Mouse (Mus musculus): Measurements from ENCODE around the gene Hist1h3f. TPM values are rescaled to one million over a fixed set of nuclear protein-coding genes. Genes with fewer than 3 reads are reported as not detected.

Gene Hist1h3f
- polyA plus RNA-seq, 1 experiment from 2014 or later: 0.54 TPM

- Histone ChIP-seq H3K4me3 (ENCODE audit: low read length) (peak overlapping the region; percentile 75), H3K36me3 (ENCODE audit: insufficient read depth, low read length) (no peaks in the 10 kb centered on the region), H3K9me3 (ENCODE audit: low read length) (no peaks in the 10 kb centered on the region), H3K27me3 (ENCODE audit: insufficient read depth, low read length) (no peaks in the 10 kb centered on the region), H3K9ac (replicated peaks; ENCODE audit: low read length) (peak overlapping the region; percentile 65), H3K4me1 (ENCODE audit: insufficient read depth, low read length) (peaks cover 10% of the 10 kb centered on the region), H3K27ac (ENCODE audit: low read length) (peak overlapping the region; percentile 86), H3K4me2 (replicated peaks; ENCODE audit: low read depth, low read length) (peak overlapping the region; percentile 94)
- peak; percentile 92 for ATAC-seq (ENCODE audit: low FRiP score, low TSS enrichment)
- under 1% methylated on average over 27 of the region's 27 CpGs for WGBS
These were observed 26.1 kb upstream of the Hist1h3f start for GRCm38 (mm10) chr13:23517603-23518294.

DNA sequence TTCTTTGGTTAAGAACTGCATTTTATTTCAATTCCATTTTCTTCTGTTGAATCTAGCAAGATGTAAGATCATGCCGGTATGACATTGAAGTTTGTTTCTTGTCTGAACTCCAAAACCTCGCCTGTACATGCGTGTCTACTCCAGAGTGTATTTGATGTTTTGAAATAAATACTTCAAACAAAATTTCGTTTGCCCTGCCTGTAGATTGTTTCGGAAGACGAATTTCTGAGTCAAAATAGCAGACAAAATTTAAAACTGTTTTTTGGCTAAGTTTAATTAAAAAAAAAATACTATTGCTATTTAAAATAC, 25.6 kb upstream of the Hist1h3f start:
- WGBS: under 1% methylated on average over 6 of the region's 6 CpGs
- Histone ChIP-seq H3K4me2 (replicated peaks; ENCODE audit: low read depth, low read length) (peak overlapping the region; percentile 94), H3K9ac (replicated peaks; ENCODE audit: low read length) (peak overlapping the region; percentile 56), H3K4me1 (ENCODE audit: insufficient read depth, low read length) (peaks cover 10% of the 10 kb centered on the region), H3K9me3 (ENCODE audit: low read length) (no peaks in the 10 kb centered on the region), H3K27me3 (ENCODE audit: insufficient read depth, low read length) (no peaks in the 10 kb centered on the region), H3K4me3 (ENCODE audit: low read length) (peak overlapping the region; percentile 75), H3K27ac (ENCODE audit: low read length) (0 out of 2 replicates have a peak overlapping the region, but pooled peaks have one; percentile 38), H3K36me3 (ENCODE audit: insufficient read depth, low read length) (no peaks in the 10 kb centered on the region)
- ATAC-seq (ENCODE audit: low FRiP score, low TSS enrichment): no peak

GRCm38 (mm10) chr13:23518885-23519284, 25.0 kb upstream of the Hist1h3f start:
- peaks cover 10% of the 10 kb centered on the region for H3K4me1 ChIP-seq (ENCODE audit: insufficient read depth, low read length)
- 0% methylated on average over 6 of the region's 6 CpGs for WGBS
- H3K4me3 ChIP-seq (ENCODE audit: low read length): peak overlapping the region; percentile 55
- H3K9ac ChIP-seq (replicated peaks; ENCODE audit: low read length): peak overlapping the region; percentile 58
- H3K27me3 ChIP-seq (ENCODE audit: insufficient read depth, low read length): no peaks in the 10 kb centered on the region
- H3K9me3 ChIP-seq (ENCODE audit: low read length): no peaks in the 10 kb centered on the region
- H3K27ac ChIP-seq (ENCODE audit: low read length): peak overlapping the region; percentile 72; the same call in 1 of the 2 replicates
- no peaks in the 10 kb centered on the region for H3K36me3 ChIP-seq (ENCODE audit: insufficient read depth, low read length)
- ATAC-seq (ENCODE audit: low FRiP score, low TSS enrichment): peak; percentile 47; the same call in 1 of the 2 replicates
- H3K4me2 ChIP-seq (replicated peaks; ENCODE audit: low read depth, low read length): peak overlapping the region; percentile 70

DNA sequence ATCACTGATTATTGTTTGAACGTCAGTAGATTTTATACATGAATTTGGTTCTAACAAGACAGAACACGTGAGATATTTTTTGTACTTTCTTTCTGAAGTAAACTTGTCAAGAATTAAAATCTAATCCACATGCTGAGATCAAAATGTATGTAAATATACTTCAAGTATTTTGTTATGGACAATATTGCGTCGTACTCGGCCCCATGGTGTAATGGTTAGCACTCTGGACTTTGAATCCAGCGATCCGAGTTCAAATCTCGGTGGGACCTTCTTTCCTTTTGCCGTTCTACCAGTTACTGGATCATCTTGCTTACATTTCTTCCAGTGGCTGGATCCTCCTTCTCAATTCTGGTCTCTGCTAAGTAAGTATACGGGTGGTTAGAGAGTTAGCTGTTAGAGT, 24.4 kb upstream of the Hist1h3f start:
- Histone ChIP-seq H3K36me3 (ENCODE audit: insufficient read depth, low read length) (no peaks in the 10 kb centered on the region), H3K27ac (ENCODE audit: low read length) (peak overlapping the region; percentile 72; the same call in 1 of the 2 replicates), H3K4me2 (replicated peaks; ENCODE audit: low read depth, low read length) (peak overlapping the region; percentile 70), H3K27me3 (ENCODE audit: insufficient read depth, low read length) (no peaks in the 10 kb centered on the region), H3K9me3 (ENCODE audit: low read length) (no peaks in the 10 kb centered on the region), H3K4me3 (ENCODE audit: low read length) (peak overlapping the region; percentile 55), H3K9ac (replicated peaks; ENCODE audit: low read length) (peak overlapping the region; percentile 58), H3K4me1 (ENCODE audit: insufficient read depth, low read length) (peaks cover 10% of the 10 kb centered on the region)
- WGBS: under 1% methylated on average over 10 of the region's 10 CpGs
- 0 out of 2 replicates have a peak, but pooled peaks have one; percentile 39 for ATAC-seq (ENCODE audit: low FRiP score, low TSS enrichment)

DNA sequence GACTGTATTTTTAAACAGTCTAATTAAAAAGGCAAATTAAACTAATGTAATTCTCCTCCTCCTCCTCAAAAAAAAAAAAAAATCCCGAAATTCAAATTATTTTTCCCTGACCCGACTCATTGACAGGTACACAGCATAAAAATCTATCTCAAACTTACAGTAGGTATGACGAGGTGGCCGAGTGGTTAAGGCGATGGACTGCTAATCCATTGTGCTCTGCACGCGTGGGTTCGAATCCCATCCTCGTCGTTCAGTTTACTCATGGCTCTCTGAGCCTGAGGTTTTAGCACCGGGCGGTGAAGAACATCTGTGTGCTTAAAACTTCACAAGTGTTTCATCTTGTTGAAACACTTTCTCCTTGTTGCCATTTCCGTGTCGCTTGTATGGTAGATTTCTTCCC, 22.1 kb upstream of the Hist1h3f start:
- 2% methylated on average over 14 of the region's 14 CpGs for WGBS
- no peaks in the 10 kb centered on the region for H3K36me3 ChIP-seq (ENCODE audit: insufficient read depth, low read length)
- H3K9ac ChIP-seq (replicated peaks; ENCODE audit: low read length): no peak overlapping the region
- peak overlapping the region; percentile 15 for H3K4me3 ChIP-seq (ENCODE audit: low read length)
- H3K4me2 ChIP-seq (replicated peaks; ENCODE audit: low read depth, low read length): peak overlapping the region; percentile 28
- no peaks in the 10 kb centered on the region for H3K27me3 ChIP-seq (ENCODE audit: insufficient read depth, low read length)
- H3K9me3 ChIP-seq (ENCODE audit: low read length): no peaks in the 10 kb centered on the region
- no peak for ATAC-seq (ENCODE audit: low FRiP score, low TSS enrichment)
- peaks cover 11% of the 10 kb centered on the region; the same call in 1 of the 2 replicates for H3K4me1 ChIP-seq (ENCODE audit: insufficient read depth, low read length)
- H3K27ac ChIP-seq (ENCODE audit: low read length): no peak overlapping the region

DNA sequence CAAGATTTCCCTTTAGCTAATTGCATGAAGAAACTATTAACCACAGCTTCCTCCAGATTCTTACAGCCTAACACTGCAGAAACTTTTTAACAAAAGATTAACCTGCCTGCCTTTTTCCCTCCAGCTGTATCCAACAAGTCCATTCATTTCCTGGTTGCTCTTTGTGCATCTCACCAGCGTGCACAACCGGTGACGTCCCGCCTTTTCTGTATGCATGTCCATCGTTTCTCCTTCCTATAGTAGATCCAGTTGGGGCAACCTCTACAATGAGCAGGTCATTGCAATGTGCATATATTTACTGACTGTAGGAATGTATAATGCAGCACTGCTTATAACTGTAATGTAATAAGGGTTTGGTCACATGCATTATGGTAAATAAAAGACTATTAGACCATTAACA, 19.9 kb upstream of the Hist1h3f start:
- no peak overlapping the region for H3K27ac ChIP-seq (ENCODE audit: low read length)
- no peak for ATAC-seq (ENCODE audit: low FRiP score, low TSS enrichment)
- no peaks in the 10 kb centered on the region for H3K9me3 ChIP-seq (ENCODE audit: low read length)
- no peak overlapping the region for H3K4me3 ChIP-seq (ENCODE audit: low read length)
- peaks cover 18% of the 10 kb centered on the region for H3K4me1 ChIP-seq (ENCODE audit: insufficient read depth, low read length)
- no peaks in the 10 kb centered on the region for H3K36me3 ChIP-seq (ENCODE audit: insufficient read depth, low read length)
- no peak overlapping the region for H3K4me2 ChIP-seq (replicated peaks; ENCODE audit: low read depth, low read length)
- H3K27me3 ChIP-seq (ENCODE audit: insufficient read depth, low read length): no peaks in the 10 kb centered on the region
- no peak overlapping the region for H3K9ac ChIP-seq (replicated peaks; ENCODE audit: low read length)
- WGBS: 49% methylated on average over 5 of the region's 5 CpGs

DNA sequence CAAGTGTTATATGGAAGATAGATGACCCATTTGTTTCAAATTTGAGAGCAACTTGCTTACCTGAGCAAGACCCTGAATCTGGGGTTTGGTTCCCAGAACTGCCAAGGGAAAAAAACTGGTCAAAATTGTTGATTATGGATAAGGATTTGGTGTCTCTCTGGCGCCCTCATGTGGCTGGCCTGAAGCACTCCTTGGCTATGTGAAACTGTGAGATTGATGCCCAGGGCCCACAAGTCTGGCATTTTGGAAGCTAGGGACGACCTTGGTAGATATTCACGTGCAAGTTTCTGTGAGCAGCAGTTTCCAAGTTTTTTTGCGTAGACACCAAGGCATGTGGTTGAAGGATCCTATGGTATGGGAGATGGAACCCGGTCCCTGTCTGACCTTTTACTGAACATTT, 19.2 kb upstream of the Hist1h3f start:
- H3K27me3 ChIP-seq (ENCODE audit: insufficient read depth, low read length): no peaks in the 10 kb centered on the region
- H3K27ac ChIP-seq (ENCODE audit: low read length): no peak overlapping the region
- H3K9ac ChIP-seq (replicated peaks; ENCODE audit: low read length): no peak overlapping the region
- WGBS: 10% methylated on average over 5 of the region's 5 CpGs
- H3K4me1 ChIP-seq (ENCODE audit: insufficient read depth, low read length): peaks cover 20% of the 10 kb centered on the region
- no peak overlapping the region for H3K4me3 ChIP-seq (ENCODE audit: low read length)
- no peaks in the 10 kb centered on the region for H3K36me3 ChIP-seq (ENCODE audit: insufficient read depth, low read length)
- no peaks in the 10 kb centered on the region for H3K9me3 ChIP-seq (ENCODE audit: low read length)
- no peak for ATAC-seq (ENCODE audit: low FRiP score, low TSS enrichment)
- H3K4me2 ChIP-seq (replicated peaks; ENCODE audit: low read depth, low read length): no peak overlapping the region

GRCm38 (mm10) chr13:23525901-23526300, 18.0 kb upstream of the Hist1h3f start:
- H3K9me3 ChIP-seq (ENCODE audit: low read length): no peaks in the 10 kb centered on the region
- no peaks in the 10 kb centered on the region for H3K36me3 ChIP-seq (ENCODE audit: insufficient read depth, low read length)
- H3K9ac ChIP-seq (replicated peaks; ENCODE audit: low read length): peak overlapping the region; percentile 54
- H3K4me3 ChIP-seq (ENCODE audit: low read length): peak overlapping the region; percentile 54
- 2% methylated on average over 10 of the region's 10 CpGs for WGBS
- H3K4me1 ChIP-seq (ENCODE audit: insufficient read depth, low read length): peaks cover 15% of the 10 kb centered on the region
- no peak overlapping the region for H3K27ac ChIP-seq (ENCODE audit: low read length)
- peak overlapping the region; percentile 55 for H3K4me2 ChIP-seq (replicated peaks; ENCODE audit: low read depth, low read length)
- ATAC-seq (ENCODE audit: low FRiP score, low TSS enrichment): no peak
- no peaks in the 10 kb centered on the region for H3K27me3 ChIP-seq (ENCODE audit: insufficient read depth, low read length)

DNA sequence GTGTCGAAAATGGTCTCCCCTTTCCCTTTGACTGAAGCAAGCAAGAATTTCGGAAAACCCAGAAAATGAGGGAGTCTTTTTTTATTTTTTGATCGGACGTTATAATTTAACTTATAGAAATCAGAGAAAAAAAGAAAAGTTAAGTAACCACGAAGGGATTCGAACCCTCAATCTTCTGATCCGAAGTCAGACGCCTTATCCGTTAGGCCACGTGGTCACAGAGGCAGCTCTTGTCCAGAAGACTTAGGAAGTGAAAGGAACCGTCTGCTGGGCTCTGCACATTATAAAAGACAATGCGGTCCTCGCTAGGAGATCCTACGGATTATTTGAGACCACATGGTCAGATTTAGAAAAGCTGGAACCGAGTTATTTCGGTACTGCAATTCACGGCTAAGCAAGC, 17.5 kb upstream of the Hist1h3f start:
- Histone ChIP-seq H3K9me3 (ENCODE audit: low read length) (no peaks in the 10 kb centered on the region), H3K27me3 (ENCODE audit: insufficient read depth, low read length) (no peaks in the 10 kb centered on the region), H3K4me3 (ENCODE audit: low read length) (peak overlapping the region; percentile 54), H3K4me1 (ENCODE audit: insufficient read depth, low read length) (peaks cover 15% of the 10 kb centered on the region), H3K27ac (ENCODE audit: low read length) (peak overlapping the region; percentile 28; the same call in 1 of the 2 replicates), H3K9ac (replicated peaks; ENCODE audit: low read length) (peak overlapping the region; percentile 63), H3K36me3 (ENCODE audit: insufficient read depth, low read length) (no peaks in the 10 kb centered on the region), H3K4me2 (replicated peaks; ENCODE audit: low read depth, low read length) (peak overlapping the region; percentile 55)
- no peak for ATAC-seq (ENCODE audit: low FRiP score, low TSS enrichment)
- WGBS: under 1% methylated on average over 17 of the region's 17 CpGs

- H3K27ac ChIP-seq (ENCODE audit: low read length): 0 out of 2 replicates have a peak overlapping the region, but pooled peaks have one; percentile 68
- 0 out of 2 replicates have a peak, but pooled peaks have one; percentile 9 for ATAC-seq (ENCODE audit: low FRiP score, low TSS enrichment)
- no peaks in the 10 kb centered on the region for H3K9me3 ChIP-seq (ENCODE audit: low read length)
- 0 out of 2 replicates have a peak overlapping the region, but pooled peaks have one; percentile 0 for H3K9ac ChIP-seq (replicated peaks; ENCODE audit: low read length)
- H3K27me3 ChIP-seq (ENCODE audit: insufficient read depth, low read length): no peaks in the 10 kb centered on the region
- peak overlapping the region; percentile 16; the same call in 1 of the 2 replicates for H3K4me3 ChIP-seq (ENCODE audit: low read length)
- 35% methylated on average over 5 of the region's 5 CpGs for WGBS
- H3K36me3 ChIP-seq (ENCODE audit: insufficient read depth, low read length): no peaks in the 10 kb centered on the region
- peaks cover 29% of the 10 kb centered on the region for H3K4me1 ChIP-seq (ENCODE audit: insufficient read depth, low read length)
- H3K4me2 ChIP-seq (replicated peaks; ENCODE audit: low read depth, low read length): peak overlapping the region; percentile 42
These were observed 14.8 kb upstream of the Hist1h3f start for GRCm38 (mm10) chr13:23529005-23529404.
